Mouse (Mus musculus): Measurements from ENCODE around the gene Ttc7b. TPM values are rescaled to one million over a fixed set of nuclear protein-coding genes. Genes with fewer than 3 reads are reported as not detected.

Ttc7b gene
- polyA plus RNA-seq, 1 experiment from 2014 or later, result 21.3 TPM

GRCm38 (mm10) chr12:100491967-100492611 is 28.5 kb downstream of the Ttc7b start:
- H3K27me3 ChIP-seq, result no peaks in the 10 kb centered on the region

GRCm38 (mm10) chr12:100489799-100490198 is 30.8 kb downstream of the Ttc7b start:
- CTCF ChIA-PET, result interaction anchor here (1.2 kb wide), 1 partner anchor 58 kb away, joined by 3 read pairs; no protein-coding TSS in a partner anchor
- POLR2A ChIA-PET, result no interaction called here
- ATAC-seq (no peak), DNase-seq (ENCODE audit: low read depth, low spot score) (no peak)
- in situ Hi-C loops (cut with MboI; ENCODE audit: low pct_unique_long_range_greater_than_20kb), result loop anchor here (10.0 kb wide), 1 partner anchor 325 kb away; no protein-coding TSS in a partner anchor
- TF ChIP-seq CTCF (IDR thresholded peaks at IDR 0.05), result no peak
- no peaks in the 10 kb centered on the region for H3K27me3 ChIP-seq

More at GRCm38 (mm10) chr12:100491967-100492611, 28.5 kb downstream of the Ttc7b start:
- POLR2A ChIA-PET, result no interaction called here
- TF ChIP-seq CTCF (IDR thresholded peaks at IDR 0.05), result no peak
- CTCF ChIA-PET, result no interaction called here
- ATAC-seq, result no peak
- no peak for DNase-seq (ENCODE audit: low read depth, low spot score)
- in situ Hi-C loops (cut with MboI; ENCODE audit: low pct_unique_long_range_greater_than_20kb), result no loop called here

DNA sequence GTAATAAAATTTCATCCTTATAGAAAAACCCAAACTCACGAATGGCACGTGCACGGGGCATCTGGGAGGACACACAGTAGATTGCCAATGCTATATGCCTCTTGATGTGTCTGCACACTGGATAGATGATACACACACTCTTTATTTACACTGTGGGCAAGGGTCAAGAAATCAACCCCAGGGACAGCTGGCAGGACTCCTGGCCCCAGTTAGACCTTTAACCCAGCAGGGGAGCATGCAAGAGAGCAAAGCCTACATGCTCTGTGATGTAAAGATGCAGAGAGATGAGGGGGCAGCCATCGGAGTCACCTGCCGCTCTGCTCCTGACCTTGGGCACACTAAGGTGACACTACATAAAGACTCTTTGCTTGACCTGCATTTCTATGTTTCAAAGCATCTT is 32.3 kb downstream of the Ttc7b start:
- H3K27me3 ChIP-seq, result no peaks in the 10 kb centered on the region
- ChIA-PET CTCF (no interaction called here), POLR2A (interaction anchor here (0.6 kb wide), 1 partner anchor 290 kb away, joined by 4 read pairs; no protein-coding TSS in a partner anchor)
- in situ Hi-C loops (cut with MboI; ENCODE audit: low pct_unique_long_range_greater_than_20kb), result loop anchor here (10.0 kb wide), 1 partner anchor 324 kb away; no protein-coding TSS in a partner anchor
- ATAC-seq (no peak), DNase-seq (ENCODE audit: low read depth, low spot score) (no peak)
- TF ChIP-seq CTCF (IDR thresholded peaks at IDR 0.05), result no peak

- POLR2A ChIA-PET, result interaction anchor here (0.6 kb wide), 1 partner anchor 278 kb away, joined by 5 read pairs; no protein-coding TSS in a partner anchor
- DNase-seq (ENCODE audit: low read depth, low spot score) (no peak), ATAC-seq (no peak)
- in situ Hi-C loops (cut with MboI; ENCODE audit: low pct_unique_long_range_greater_than_20kb), result loop anchor here (10.0 kb wide), 1 partner anchor 321 kb away; no protein-coding TSS in a partner anchor
- H3K27me3 ChIP-seq, result no peaks in the 10 kb centered on the region
- CTCF ChIA-PET, result interaction anchor here (1.0 to 1.5 kb wide), 4 partner anchors 10 to 319 kb away, joined by 3 to 4 read pairs (median 4); no protein-coding TSS in a partner anchor
- peak; percentile 65 for TF ChIP-seq CTCF (IDR thresholded peaks at IDR 0.05)
These were observed 34.4 kb downstream of the Ttc7b start for GRCm38 (mm10) chr12:100486232-100486631.

DNA sequence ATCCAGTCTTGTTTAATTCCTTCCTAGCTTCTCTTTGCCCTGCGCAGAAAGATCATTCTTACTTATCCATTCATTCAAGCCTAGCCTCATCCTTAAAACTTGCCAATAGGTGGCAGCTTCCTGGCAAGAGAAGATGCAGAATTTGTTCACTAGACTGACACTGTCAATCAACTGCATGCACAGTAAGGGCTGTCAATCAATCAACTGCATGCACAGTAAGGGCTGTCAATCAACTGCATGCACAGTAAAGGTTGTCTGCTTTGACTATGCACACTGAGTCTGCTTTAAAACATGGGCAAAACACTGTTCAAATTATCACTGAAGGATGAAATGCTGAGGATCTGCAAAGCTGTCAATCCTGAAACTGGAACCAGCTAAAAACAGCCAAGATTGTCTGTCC is 37.6 kb downstream of the Ttc7b start:
- ChIA-PET POLR2A (no interaction called here), CTCF (interaction anchor here (1.1 to 1.9 kb wide), 3 partner anchors 22 to 282 kb away, joined by 3 to 8 read pairs (median 3); no protein-coding TSS in a partner anchor)
- DNase-seq (ENCODE audit: low read depth, low spot score) (no peak), ATAC-seq (no peak)
- in situ Hi-C loops (cut with MboI; ENCODE audit: low pct_unique_long_range_greater_than_20kb), result loop anchor here (10.0 kb wide), 1 partner anchor 318 kb away; no protein-coding TSS in a partner anchor
- no peak for TF ChIP-seq CTCF (IDR thresholded peaks at IDR 0.05)
- H3K27me3 ChIP-seq, result no peaks in the 10 kb centered on the region

DNA sequence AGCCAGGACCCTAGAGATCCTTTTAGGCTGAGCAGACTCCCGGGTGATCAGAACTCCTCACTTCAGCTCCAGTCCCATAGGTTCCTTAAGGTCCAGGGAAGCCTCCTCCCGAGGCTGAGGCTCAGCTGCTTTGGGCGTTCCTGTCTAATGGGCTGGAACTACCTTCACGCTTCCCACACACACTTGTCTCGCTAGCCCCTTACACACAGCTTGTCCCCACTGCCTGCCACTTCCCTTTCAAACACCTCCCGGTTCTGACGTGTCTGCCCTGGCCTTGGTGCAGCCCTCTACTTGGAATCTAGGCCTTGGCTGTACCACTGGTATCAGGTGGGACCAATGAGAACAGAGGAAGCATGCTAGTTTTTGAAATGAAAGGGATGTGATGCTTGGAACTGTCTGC is 38.4 kb downstream of the Ttc7b start:
- H3K27me3 ChIP-seq, result no peaks in the 10 kb centered on the region
- CTCF ChIA-PET, result interaction anchor here (1.1 to 1.9 kb wide), 3 partner anchors 22 to 281 kb away, joined by 3 to 8 read pairs (median 4); no protein-coding TSS in a partner anchor
- ATAC-seq, result no peak
- DNase-seq (ENCODE audit: low read depth, low spot score), result no peak
- POLR2A ChIA-PET, result no interaction called here
- in situ Hi-C loops (cut with MboI; ENCODE audit: low pct_unique_long_range_greater_than_20kb), result loop anchor here (10.0 kb wide), 1 partner anchor 317 kb away; no protein-coding TSS in a partner anchor
- no peak for TF ChIP-seq CTCF (IDR thresholded peaks at IDR 0.05)

GRCm38 (mm10) chr12:100481443-100482026 is 39.1 kb downstream of the Ttc7b start:
- POLR2A ChIA-PET, result no interaction called here
- ATAC-seq (no peak), DNase-seq (ENCODE audit: low read depth, low spot score) (no peak)
- in situ Hi-C loops (cut with MboI; ENCODE audit: low pct_unique_long_range_greater_than_20kb), result loop anchor here (10.0 kb wide), 1 partner anchor 317 kb away; no protein-coding TSS in a partner anchor
- no peaks in the 10 kb centered on the region for H3K27me3 ChIP-seq
- TF ChIP-seq CTCF (IDR thresholded peaks at IDR 0.05), result no peak
- CTCF ChIA-PET, result interaction anchor here (1.1 to 1.9 kb wide), 4 partner anchors 23 to 280 kb away, joined by 3 to 8 read pairs (median 4); no protein-coding TSS in a partner anchor

- no peak for TF ChIP-seq CTCF (IDR thresholded peaks at IDR 0.05)
- CTCF ChIA-PET, result interaction anchor here (1.1 kb wide), 2 partner anchors 65 to 279 kb away, joined by 3 read pairs; no protein-coding TSS in a partner anchor
- POLR2A ChIA-PET, result no interaction called here
- no peak for ATAC-seq
- no peaks in the 10 kb centered on the region for H3K27me3 ChIP-seq
- DNase-seq (ENCODE audit: low read depth, low spot score), result no peak
- in situ Hi-C loops (cut with MboI; ENCODE audit: low pct_unique_long_range_greater_than_20kb), result loop anchor here (10.0 kb wide), 1 partner anchor 316 kb away; no protein-coding TSS in a partner anchor
These were observed 39.8 kb downstream of the Ttc7b start for GRCm38 (mm10) chr12:100480642-100481442.

- H3K27me3 ChIP-seq, result no peaks in the 10 kb centered on the region
- DNase-seq (ENCODE audit: low read depth, low spot score) (no peak), ATAC-seq (no peak)
- ChIA-PET POLR2A (interaction anchor here (0.7 kb wide), 1 partner anchor 262 kb away, joined by 4 read pairs; no protein-coding TSS in a partner anchor), CTCF (interaction anchor here (1.1 to 2.9 kb wide), 3 partner anchors 278 to 312 kb away, joined by 3 to 12 read pairs (median 4); no protein-coding TSS in a partner anchor)
- peak; percentile 76 for TF ChIP-seq CTCF (IDR thresholded peaks at IDR 0.05)
- in situ Hi-C loops (cut with MboI; ENCODE audit: low pct_unique_long_range_greater_than_20kb), result loop anchor here (10.0 kb wide), 1 partner anchor 315 kb away; no protein-coding TSS in a partner anchor
These were observed 40.6 kb downstream of the Ttc7b start for GRCm38 (mm10) chr12:100479892-100480621.

Data from Patski (cell line).